Mouse (Mus musculus) forebrain, embryonic 10.5 days (tissue): ENCODE data around the gene Usp2. TPM values are rescaled to one million over a fixed set of nuclear protein-coding genes. Genes with fewer than 3 reads are reported as not detected.
A peak's percentile ranks its signal among the peaks of the same experiment; 100 is the strongest.

Experiments used
- DNase-seq: peaks from one replicate; pipeline ENCODE4 v3.0.0-alpha.2; 2017; ENCODE audit warnings: low spot score; ENCODE audit errors: extremely low spot score
- H3K27ac ChIP-seq: fragments of 300-500 bp; sonication (generic); 2 replicates; pipeline ENCODE4 v1.5.1; 2016; ENCODE audit warnings: mild to moderate bottlenecking
- H3K27me3 ChIP-seq: fragments of 300-500 bp; sonication (generic); 2 replicates; pipeline ENCODE4 v1.6.1; 2016; ENCODE audit warnings: mild to moderate bottlenecking; ENCODE audit not compliant: poor library complexity, severe bottlenecking
- H3K36me3 ChIP-seq: fragments of 300-500 bp; sonication (generic); replicated peaks from 2 replicates; pipeline ENCODE4 v1.6.1; 2016; ENCODE audit warnings: mild to moderate bottlenecking, moderate library complexity
- H3K4me1 ChIP-seq: fragments of 300-500 bp; sonication (generic); 2 replicates; pipeline ENCODE4 v1.6.1; 2016
- H3K4me3 ChIP-seq: fragments of 300-500 bp; sonication (generic); 2 replicates; pipeline ENCODE4 v1.5.1; 2016; ENCODE audit warnings: mild to moderate bottlenecking, moderate library complexity
- H3K9me3 ChIP-seq: fragments of 300-500 bp; sonication (generic); 2 replicates; pipeline ENCODE4 v1.6.1; 2016; ENCODE audit warnings: mild to moderate bottlenecking, moderate library complexity
- WGBS: fragments of 180-500 bp; shearing (Covaris S2); methylation state at CpG from one replicate; pipeline ENCODE4 v1.1.7; 2016; 5-methylcytosine and 5-hydroxymethylcytosine counted together
- polyA plus RNA-seq: library from polyadenylated mRNA; unstranded; fragments of >200 nt; fragmentation: Nextera tagmentation; extraction: Ambion mirVana; gene quantifications from 2 replicates; pipeline ENCODE4 v1.2.1, GENCODE M21; 2016

Gene Usp2
- polyA plus RNA-seq, 1 experiment from 2014 or later, result 12.9 TPM

DNA sequence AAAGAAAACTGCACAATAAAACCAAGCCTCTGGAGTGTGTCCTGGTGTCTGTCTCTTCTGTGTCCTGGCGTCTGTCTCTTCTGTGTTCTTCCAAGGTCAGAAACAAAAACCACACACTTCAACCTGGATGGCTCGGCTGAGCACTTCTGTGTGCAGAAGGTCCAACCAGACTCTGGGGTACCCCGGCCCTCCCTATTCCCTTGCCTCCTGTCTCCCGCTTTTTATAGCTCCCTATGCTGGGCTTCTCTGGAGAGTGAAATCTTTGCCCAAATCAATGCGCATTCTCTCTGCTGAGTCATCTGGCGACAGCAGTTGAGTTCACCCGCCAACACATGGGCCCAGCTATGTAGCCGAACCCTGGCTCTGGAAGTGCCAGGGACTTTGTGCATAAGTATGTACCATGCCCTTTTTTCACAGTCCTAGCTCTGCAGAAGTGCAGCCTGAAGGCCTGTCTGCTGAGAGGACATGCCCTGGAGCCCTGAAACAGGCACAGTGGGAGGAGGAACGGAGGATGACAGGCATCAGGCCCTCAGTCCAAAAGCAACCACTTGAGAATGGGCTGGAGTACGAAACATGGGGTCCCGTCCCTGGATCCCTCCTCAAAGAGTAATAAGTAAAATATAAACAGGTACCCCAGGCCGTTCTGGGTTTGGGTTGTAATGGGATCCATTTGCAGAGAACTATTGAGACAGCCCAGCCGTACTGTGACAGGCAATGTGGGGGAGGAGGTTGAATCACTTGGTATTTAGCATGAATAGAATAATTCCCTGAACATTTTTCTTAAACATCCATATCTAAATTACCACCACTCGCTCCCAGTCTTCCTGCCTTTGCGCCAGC, 18.1 kb upstream of the Usp2 start:
- WGBS, result 83% methylated on average over 15 of the region's 15 CpGs
- H3K27ac ChIP-seq, result no peak overlapping the region
- no peak for DNase-seq

DNA sequence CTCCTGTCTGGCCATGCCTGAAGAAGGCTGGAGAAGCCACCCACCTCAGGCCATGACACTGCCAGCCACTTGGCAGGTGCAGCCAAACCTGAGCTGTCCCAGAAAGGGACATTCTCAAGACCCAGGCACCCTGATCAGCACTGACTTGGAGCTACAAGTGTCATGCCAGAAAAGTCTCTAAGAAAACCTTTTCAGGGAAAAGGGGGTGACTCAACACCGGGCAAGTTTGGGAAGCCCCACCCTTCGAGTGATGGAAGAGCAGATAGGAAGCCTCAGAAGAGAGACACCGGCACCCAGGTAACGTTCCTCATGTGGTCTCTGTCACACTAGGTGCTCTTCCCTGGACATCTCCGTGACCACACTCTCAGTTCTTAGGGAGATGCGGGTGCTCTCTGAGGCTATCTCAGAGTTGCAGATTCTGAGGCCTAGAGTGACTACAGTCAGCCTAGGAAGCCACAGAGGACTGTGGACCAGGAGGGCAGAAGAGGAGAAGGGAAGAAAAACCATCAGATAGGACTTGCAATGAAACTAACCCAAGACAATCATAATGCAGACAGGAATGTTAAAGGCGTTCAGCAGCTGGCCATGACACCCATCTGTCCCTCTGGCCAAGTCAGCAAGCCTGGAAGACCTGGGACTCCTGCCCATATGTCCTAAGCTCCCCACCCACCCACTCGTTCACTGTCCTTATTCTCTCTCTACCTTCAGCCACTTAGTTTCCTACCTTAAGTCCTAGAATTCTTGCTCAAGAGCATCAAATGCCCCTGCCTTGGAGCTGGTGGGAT, 17.2 kb upstream of the Usp2 start:
- Histone ChIP-seq H3K36me3 (no peaks in the 10 kb centered on the region), H3K27ac (no peak overlapping the region), H3K9me3 (no peaks in the 10 kb centered on the region), H3K4me3 (no peak overlapping the region), H3K27me3 (peaks cover 30% of the 10 kb centered on the region), H3K4me1 (peaks cover under 1% of the 10 kb centered on the region; the same call in 1 of the 2 replicates)
- WGBS, result 89% methylated on average over 8 of the region's 8 CpGs
- DNase-seq, result no peak

More for the DNA sequence above, 18.1 kb upstream of the Usp2 start:
- Histone ChIP-seq H3K4me3 (no peak overlapping the region), H3K27me3 (peaks cover 38% of the 10 kb centered on the region), H3K36me3 (no peaks in the 10 kb centered on the region), H3K9me3 (no peaks in the 10 kb centered on the region), H3K4me1 (peaks cover 8% of the 10 kb centered on the region)

DNA sequence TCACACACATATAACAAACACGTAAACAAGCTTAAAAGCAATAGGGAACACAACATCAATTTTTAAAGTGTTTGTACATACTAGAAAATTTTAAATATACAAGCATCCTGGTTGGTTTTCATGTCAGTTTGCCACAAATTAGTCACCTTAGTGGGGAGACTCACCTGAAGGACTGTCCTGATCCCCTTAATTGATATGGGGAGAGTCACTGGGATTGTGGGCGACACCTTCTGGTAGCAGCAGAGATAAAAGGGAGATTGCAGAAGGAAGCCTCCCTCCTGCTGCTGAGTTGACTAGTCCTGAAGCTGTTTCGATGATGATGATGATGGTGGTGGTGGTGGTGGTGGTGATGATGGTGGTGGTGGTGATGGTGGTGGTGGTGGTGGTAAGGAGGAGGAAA, 14.0 kb upstream of the Usp2 start:
- Histone ChIP-seq H3K4me3 (no peak overlapping the region), H3K27me3 (peaks cover 7% of the 10 kb centered on the region), H3K27ac (no peak overlapping the region), H3K36me3 (no peaks in the 10 kb centered on the region), H3K9me3 (no peaks in the 10 kb centered on the region), H3K4me1 (no peaks in the 10 kb centered on the region)
- DNase-seq, result no peak
- WGBS, result 62% methylated on average over 3 of the region's 3 CpGs

GRCm38 (mm10) chr9:44053936-44054335, 12.9 kb upstream of the Usp2 start:
- H3K36me3 ChIP-seq, result no peaks in the 10 kb centered on the region
- H3K4me1 ChIP-seq, result no peaks in the 10 kb centered on the region
- no peak for DNase-seq
- WGBS, result 80% methylated on average over 1 of the region's 1 CpGs
- H3K27ac ChIP-seq, result no peak overlapping the region
- H3K4me3 ChIP-seq, result no peak overlapping the region
- H3K27me3 ChIP-seq, result no peaks in the 10 kb centered on the region
- no peaks in the 10 kb centered on the region for H3K9me3 ChIP-seq

GRCm38 (mm10) chr9:44058606-44059005, 8.2 kb upstream of the Usp2 start:
- Histone ChIP-seq H3K4me3 (no peak overlapping the region), H3K27me3 (no peaks in the 10 kb centered on the region), H3K27ac (no peak overlapping the region), H3K4me1 (no peaks in the 10 kb centered on the region), H3K36me3 (no peaks in the 10 kb centered on the region), H3K9me3 (no peaks in the 10 kb centered on the region)
- WGBS, result 86% methylated on average over 6 of the region's 6 CpGs
- DNase-seq, result no peak

DNA sequence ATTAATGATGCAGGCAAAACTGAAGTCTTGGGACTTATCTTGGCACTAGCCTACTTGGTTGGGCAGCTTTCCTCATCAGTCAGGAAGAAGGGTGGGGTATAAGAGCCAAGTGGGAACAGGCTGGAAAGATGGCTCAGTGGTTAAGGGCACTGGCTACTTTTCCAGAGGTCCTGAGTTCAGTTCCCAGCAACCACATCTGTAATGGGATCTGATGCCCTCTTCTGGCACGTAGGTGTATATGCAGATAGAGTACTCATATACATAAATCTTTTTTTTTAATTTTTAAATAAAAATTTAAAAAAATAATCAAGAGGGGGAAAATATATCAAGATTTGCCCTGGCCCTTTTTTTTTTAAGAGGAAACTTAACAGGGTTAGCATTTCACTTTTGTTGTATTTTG, 1.6 kb upstream of the Usp2 start:
- 38% methylated on average over 1 of the region's 1 CpGs for WGBS
- Histone ChIP-seq H3K27me3 (peaks cover 23% of the 10 kb centered on the region), H3K4me3 (no peak overlapping the region), H3K36me3 (no peaks in the 10 kb centered on the region), H3K4me1 (peaks cover 33% of the 10 kb centered on the region), H3K9me3 (no peaks in the 10 kb centered on the region), H3K27ac (no peak overlapping the region)
- DNase-seq, result no peak

DNA sequence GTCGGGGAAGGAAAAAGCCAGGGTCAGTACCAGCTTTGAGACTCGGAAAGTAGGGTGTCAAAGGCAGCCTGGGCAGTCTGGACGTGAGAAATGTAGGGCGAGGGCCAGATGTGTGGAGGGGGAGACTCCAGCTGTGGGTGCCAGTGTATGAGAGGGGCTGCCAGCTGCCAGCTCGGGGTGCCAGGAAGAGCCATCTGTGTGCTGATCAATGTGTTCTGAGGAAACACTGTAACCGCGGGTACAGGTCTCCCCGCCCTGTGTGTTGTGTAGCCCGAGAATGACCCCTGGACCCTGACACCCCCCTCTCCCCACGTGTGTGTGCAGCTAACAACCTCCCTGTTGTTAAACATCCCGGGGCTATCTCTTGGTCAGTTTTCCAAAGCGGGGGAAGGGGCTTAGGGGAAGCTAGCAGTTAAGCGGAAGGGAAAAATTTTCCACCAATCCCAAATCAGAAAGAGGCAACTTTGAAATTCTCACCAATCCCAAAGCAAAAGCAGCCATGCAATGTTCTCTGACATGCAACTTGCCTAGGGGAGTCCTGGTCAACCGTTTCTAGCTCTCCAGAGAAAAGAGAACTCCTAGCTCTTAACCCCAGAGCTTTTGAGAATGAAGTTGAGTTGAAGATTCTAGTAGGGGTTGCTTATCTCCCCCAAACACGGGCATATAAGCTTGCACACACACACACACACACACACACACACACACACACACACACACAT, 579 bp downstream of the Usp2 start:
- no peak for DNase-seq

GRCm38 (mm10) chr9:44067960-44068330, 1.1 kb downstream of the Usp2 start:
- DNase-seq, result no peak
- Histone ChIP-seq H3K4me1 (peaks cover 61% of the 10 kb centered on the region), H3K9me3 (no peaks in the 10 kb centered on the region), H3K4me3 (no peak overlapping the region; the same call in 1 of the 2 replicates), H3K27me3 (peaks cover 39% of the 10 kb centered on the region), H3K27ac (no peak overlapping the region), H3K36me3 (no peaks in the 10 kb centered on the region)
- WGBS, result 80% methylated on average over 6 of the region's 6 CpGs

More for the DNA sequence above, 579 bp downstream of the Usp2 start:
- no peaks in the 10 kb centered on the region for H3K9me3 ChIP-seq
- H3K36me3 ChIP-seq, result no peaks in the 10 kb centered on the region
- peaks cover 55% of the 10 kb centered on the region for H3K4me1 ChIP-seq
- peaks cover 34% of the 10 kb centered on the region for H3K27me3 ChIP-seq
- H3K27ac ChIP-seq, result peak overlapping the region; percentile 78
- 11% methylated on average over 15 of the region's 15 CpGs for WGBS
- peak overlapping the region; percentile 61 for H3K4me3 ChIP-seq

DNA sequence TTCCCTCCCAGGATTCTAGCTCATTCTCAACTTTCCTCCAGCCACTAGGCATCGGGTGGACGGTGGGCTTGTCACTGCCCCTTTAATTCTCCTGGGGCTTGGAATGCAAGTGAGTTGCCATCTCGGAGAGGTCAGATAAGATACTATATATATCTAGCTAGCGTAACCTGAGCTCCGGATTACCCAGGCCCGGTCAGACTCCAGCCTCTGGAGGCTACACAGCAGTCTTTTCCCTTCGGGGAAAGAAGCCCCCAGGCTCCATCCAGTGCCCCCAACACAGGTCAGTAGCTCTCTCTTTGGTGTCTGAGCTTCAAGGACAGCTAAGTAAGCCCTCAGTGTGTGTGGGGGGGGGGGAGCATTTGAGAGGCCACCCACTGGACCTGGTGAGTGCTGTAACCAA, 2.4 kb downstream of the Usp2 start:
- DNase-seq, result no peak
- Histone ChIP-seq H3K36me3 (no peaks in the 10 kb centered on the region), H3K4me1 (peaks cover 74% of the 10 kb centered on the region), H3K27me3 (peaks cover 41% of the 10 kb centered on the region), H3K9me3 (no peaks in the 10 kb centered on the region), H3K4me3 (no peak overlapping the region), H3K27ac (peak overlapping the region; percentile 48; the same call in 1 of the 2 replicates)
- WGBS, result 25% methylated on average over 7 of the region's 7 CpGs

GRCm38 (mm10) chr9:44070113-44070843, 3.5 kb downstream of the Usp2 start:
- H3K36me3 ChIP-seq, result no peaks in the 10 kb centered on the region
- H3K4me3 ChIP-seq, result peak overlapping the region; percentile 8; the same call in 1 of the 2 replicates
- WGBS, result 69% methylated on average over 14 of the region's 14 CpGs
- H3K27ac ChIP-seq, result peak overlapping the region; percentile 84
- H3K9me3 ChIP-seq, result no peaks in the 10 kb centered on the region
- DNase-seq, result no peak
- peaks cover 51% of the 10 kb centered on the region for H3K27me3 ChIP-seq
- peaks cover 81% of the 10 kb centered on the region for H3K4me1 ChIP-seq

DNA sequence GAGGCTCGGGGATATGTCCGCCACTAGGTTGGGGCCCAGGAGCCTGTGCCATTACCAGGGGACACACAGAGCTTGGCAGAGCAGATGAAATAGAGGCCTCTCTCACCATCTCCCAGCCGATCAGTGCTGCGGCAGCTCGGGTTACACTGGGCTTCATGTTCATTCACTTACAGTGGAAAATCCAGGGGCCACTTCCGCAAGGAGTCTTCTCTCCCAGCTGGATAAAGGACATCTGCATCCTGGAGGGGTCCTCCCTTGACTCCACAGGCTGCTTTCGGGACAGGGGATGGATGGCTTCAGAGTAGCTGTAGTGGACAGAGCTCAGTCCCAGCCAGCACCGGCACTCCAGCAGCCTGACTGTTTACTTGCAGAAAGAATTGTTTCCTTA, 4.0 kb downstream of the Usp2 start:
- Histone ChIP-seq H3K27ac (peak overlapping the region; percentile 84), H3K27me3 (peaks cover 57% of the 10 kb centered on the region)
- 51% methylated on average over 8 of the region's 8 CpGs for WGBS

More for the DNA sequence above, 4.0 kb downstream of the Usp2 start:
- H3K4me3 ChIP-seq, result peak overlapping the region; percentile 8; the same call in 1 of the 2 replicates
- peaks cover 87% of the 10 kb centered on the region for H3K4me1 ChIP-seq
- H3K36me3 ChIP-seq, result no peaks in the 10 kb centered on the region
- no peaks in the 10 kb centered on the region for H3K9me3 ChIP-seq
- DNase-seq, result no peak
